Mouse (Mus musculus) fat pad, adult 2 months (tissue): ENCODE measurements at regions not wholly inside any gene's neighbourhood (a gene's known extent, or its start where the extent isn't known, plus 50 kb on each side); places are given as distances from the start of the nearest gene placed in this dataset.

Experiments
- DNase-seq: peaks from one replicate; pipeline ENCODE4 v3.0.0-alpha.2; 2011; ENCODE audit warnings: low read depth, low spot score; ENCODE audit errors: extremely low read depth

GRCm38 (mm10) chr2:169156908-169157307 is 201.5 kb upstream of the Zfp64 start:
- no peak for DNase-seq

DNA sequence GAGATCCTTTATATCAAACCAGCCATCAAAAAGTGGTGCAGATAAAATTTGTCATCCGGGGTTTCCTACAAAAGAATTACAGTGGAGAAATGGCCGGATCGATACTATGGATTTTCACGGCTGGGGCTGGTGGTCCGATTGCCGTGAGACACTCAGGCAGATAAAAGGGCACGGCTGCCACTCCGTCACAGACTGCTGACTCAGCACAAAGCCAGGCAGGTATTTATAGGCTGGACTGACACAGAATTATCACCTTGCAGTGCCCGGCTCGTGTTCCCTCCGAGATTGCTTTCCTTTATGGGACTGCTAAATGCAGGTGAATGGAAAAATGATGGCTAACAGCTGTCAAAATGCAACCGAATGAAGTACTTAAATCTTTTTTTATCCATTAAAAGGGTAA is 199.5 kb upstream of the Zfp64 start:
- DNase-seq = no peak

DNA sequence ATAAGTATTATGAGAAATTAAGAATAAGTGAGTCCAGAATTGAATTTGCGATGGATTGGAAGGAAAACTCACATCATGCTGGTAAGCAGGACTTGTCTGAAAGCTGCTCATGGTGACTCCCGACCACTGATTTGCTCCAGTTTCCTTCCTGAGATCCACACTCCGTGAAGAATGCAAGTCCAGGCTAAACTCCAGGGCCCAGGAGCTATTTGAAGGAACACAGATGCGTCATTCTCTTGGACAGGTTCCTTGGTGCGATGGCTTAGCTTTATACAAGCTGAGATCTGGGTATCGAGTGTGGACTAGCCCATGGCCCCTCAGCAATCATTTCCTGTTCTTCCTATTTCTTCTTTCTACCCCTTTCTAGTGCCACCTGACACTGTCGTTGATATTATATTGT is 192.3 kb upstream of the Zfp64 start:
- no peak for DNase-seq

DNA sequence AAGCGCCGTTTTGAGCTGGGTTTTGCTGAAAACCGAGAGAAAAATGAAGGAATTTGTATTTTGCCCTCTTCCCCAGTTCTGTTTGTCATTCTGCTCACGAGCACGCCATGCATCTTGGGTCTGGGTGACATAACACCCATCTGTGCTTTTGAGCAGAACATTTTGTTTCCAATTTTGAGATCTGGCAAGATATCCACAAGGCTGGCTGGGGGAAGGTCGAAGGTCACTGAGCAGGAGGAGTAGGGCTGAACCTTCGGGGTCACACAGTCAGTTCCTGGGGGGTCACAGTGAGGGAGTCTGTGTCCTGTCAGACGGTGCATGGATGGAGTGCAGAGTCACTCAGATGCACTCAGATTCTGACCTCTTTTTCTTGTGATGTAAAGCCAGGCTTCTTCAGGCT is 186.8 kb upstream of the Zfp64 start:
- no peak for DNase-seq

- DNase-seq = no peak
Measured at GRCm38 (mm10) chr2:169133855-169134254, 178.5 kb upstream of the Zfp64 start.

- DNase-seq = no peak
Measured at GRCm38 (mm10) chr2:169125476-169125875, 170.1 kb upstream of the Zfp64 start.

DNA sequence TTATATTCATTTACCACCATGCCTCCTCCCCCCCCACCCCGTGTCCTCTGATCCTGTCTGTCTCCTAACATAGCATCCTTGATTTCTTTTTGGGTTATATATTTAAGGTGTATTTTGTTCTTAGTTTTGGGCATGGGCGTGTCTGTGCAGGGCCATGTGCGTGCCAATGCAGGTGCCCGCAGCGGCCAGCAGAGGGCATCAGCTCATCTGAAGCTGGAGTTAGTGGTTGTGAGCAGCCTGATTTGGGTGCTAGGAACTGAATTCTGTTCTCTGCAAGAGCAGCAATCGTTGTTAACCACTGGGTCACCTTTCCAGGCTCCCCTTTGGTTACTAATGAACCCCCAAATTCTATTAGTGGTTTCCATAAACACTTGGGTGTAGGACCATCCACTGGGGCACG is 167.5 kb upstream of the Zfp64 start:
- DNase-seq = no peak

- no peak for DNase-seq
Measured at GRCm38 (mm10) chr2:169116841-169117240, 161.5 kb upstream of the Zfp64 start.

DNA sequence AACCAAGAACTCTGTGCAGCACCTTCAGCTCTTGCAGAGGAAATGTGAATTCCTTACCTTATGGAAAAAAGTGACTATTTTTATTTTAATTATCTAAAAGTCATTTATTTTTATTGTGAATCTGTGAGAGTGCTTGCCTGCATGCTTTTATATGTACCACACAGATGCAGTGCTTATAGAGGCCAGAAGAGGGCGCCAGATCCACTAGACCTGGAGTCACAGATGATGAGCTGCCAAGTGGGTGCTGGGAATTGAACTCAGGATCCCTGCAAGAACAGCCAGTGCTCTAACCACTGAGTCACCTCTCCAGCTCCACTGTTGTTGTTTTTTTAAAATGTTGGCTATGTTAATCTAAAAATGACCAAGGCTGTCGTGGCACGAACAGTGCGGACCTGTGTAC is 153.7 kb upstream of the Zfp64 start:
- DNase-seq = no peak

DNA sequence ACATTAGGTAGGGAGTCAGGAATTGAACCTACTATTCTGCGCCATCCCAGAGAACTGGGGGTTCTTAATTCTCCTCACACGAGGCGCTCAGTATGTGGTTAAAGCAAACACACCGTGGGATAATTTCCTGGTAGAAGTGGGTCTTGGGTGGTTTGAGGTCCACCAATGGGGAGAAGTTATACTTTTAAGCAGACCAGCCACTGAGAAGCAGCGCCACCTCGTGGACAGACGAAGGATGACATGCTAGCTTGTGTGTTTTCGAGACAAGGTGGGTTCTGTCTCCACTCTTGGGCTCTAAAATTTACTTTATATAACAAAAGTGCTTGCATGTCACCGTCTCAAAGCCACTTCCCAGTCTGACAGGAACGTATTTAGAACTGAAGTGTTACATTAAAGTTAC is 152.7 kb upstream of the Zfp64 start:
- DNase-seq = no peak

- DNase-seq = no peak
Measured at GRCm38 (mm10) chr2:169101506-169102261, 146.3 kb upstream of the Zfp64 start.

GRCm38 (mm10) chr2:169100516-169100915 is 145.1 kb upstream of the Zfp64 start:
- no peak for DNase-seq

DNA sequence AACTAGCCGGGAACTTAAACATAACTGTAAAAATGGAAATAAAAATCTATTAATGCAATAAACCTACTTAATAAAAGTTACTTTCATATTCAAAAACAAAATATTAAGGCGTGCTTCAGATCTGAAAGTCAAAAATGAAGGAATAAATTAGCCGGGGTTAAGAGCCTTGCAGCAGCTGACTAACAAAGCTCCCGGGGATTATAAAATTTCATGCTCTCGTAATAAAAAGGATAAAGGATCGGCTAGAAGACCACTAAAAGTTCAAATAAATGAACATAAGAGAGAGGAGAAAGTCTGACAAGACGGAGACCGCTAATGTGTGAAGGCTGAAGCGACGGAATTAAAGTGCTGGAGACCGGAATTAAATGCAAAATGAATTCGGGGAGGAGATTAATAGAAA is 144.3 kb upstream of the Zfp64 start:
- no peak for DNase-seq

DNA sequence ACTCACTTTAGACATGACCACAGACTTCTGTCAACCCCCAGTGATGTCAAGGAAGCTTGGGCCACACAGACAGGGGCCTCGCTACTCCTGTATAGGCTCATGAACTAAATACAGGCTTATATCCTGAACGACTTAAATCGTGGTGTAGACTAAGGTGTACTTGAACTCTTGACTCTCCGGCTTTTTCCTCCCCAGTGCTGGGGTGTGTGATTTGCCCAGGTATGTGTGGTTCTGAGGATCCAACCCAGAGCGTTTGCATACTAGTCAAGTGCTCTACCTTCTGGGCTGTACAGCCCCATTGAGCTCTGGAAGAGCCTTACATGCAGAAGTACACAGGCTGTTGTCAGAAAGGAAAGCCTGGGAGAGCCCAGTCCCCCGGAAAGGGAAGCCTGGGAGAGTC is 143.2 kb upstream of the Zfp64 start:
- DNase-seq = no peak

DNA sequence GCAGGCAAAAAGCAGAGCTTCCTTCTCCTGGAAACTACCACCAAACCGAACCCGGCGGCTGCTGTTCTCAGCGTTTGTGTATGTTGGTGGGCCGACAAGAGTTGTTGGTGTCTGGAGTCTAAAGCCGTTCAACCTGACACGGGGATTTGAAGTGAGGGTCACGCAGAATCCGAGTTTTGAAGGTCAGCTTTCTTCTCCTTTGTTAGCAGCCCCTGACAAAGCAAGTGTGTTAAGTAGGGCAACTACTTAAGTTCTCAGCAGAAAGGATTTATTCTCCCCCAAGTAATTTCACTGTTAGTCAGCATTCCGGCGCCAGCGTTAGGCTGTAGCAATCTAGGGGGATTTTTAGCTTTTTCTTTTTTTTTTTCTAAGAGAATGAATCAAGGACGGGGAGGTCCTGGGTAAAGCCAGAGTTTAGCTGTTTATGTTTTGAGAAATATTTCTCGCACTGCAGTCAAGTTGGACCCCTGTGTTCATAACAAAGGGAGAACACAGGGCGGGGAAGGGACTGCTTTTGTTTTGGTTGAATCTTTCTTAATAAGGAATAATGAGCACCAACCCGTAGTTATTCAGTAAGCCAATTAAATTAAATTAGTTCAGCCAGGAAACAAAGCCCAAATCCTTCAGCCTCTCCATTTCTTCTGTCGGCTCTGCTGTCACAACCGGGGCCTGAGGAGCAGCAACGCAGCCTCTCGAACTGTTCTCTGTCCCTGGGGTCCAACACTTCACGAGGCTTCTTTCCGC is 138.8 kb upstream of the Zfp64 start:
- no peak for DNase-seq

GRCm38 (mm10) chr2:169090256-169090655 is 134.9 kb upstream of the Zfp64 start:
- no peak for DNase-seq

- DNase-seq = no peak
Measured at GRCm38 (mm10) chr2:169088870-169089484, 133.6 kb upstream of the Zfp64 start.

DNA sequence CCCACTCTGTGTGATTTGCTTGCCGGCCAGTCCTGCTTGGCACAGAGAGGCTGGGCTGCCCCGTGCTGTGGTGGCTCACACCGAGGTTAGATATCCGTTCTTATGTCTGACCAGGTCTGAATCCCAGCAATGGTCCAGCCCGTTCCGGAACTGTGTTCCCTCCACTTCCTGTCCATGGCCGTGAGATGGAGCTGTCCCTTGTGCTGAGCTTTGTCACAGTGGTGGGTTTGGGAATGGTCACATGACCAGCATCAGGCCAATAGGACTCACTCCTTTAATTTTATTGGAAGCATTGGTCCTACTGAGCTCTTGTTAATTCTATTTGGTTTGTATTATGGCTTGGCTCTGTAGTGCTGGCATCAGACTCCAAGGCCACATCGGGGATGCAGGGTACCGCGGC is 132.9 kb upstream of the Zfp64 start:
- no peak for DNase-seq

GRCm38 (mm10) chr2:169071267-169071666 is 115.9 kb upstream of the Zfp64 start:
- no peak for DNase-seq

DNA sequence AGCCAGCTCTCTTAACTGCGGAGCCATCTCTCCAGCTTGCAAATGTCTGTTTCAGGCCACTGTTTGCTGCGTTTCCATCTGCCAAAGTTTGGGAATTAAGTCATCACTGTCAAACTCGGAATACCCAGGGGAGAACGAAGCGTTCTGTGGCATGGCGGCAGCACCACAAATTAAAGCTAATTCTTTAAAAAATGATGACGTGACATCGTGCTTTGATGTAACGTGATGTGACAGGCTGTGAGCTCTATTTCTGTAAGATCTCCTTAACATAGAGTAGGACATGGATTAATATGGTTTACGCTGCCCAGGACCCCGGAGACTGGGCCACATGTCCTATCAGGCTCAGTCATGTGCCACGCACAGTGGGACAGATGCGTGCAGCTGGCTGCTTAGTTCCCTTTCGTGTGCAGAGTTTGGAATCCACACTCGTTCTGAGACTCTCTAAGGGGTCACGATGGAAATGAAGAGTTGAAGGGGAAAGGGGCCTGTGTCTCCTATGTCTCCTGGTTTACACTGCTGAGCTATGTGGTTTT is 109.8 kb upstream of the Zfp64 start:
- no peak for DNase-seq

DNA sequence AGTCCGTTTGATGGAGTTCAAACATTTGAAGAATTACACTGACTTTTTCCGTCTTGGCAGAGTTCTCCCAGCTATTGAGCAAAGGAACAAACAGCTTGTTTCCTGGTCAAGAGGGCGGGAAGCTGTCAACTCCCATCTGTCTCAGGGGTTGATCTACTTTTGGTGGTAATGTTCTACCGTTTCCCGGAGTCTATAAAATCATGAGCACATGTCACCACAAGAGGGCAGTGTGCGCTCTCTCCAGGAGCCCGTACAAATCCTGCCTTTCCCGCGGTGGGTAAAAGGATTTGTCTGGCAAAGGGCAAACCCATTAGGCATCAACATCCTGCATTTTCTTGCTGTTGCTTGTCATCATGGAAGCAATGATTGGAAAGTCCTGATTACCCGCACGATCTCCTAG is 106.1 kb upstream of the Zfp64 start:
- no peak for DNase-seq

- DNase-seq = no peak
Measured at GRCm38 (mm10) chr2:169060495-169060894, 105.1 kb upstream of the Zfp64 start.
